Mouse (Mus musculus): ENCODE data around the gene Serping1. TPM values are rescaled to one million over a fixed set of nuclear protein-coding genes. Genes with fewer than 3 reads are reported as not detected.

Serping1 gene
- polyA plus RNA-seq, 1 experiment from 2014 or later, result 15.7 TPM

- Histone ChIP-seq H3K4me1 (ENCODE audit: control insufficient read depth, insufficient read depth, low read length) (peaks cover 13% of the 10 kb centered on the region; the same call in 1 of the 2 replicates), H3K27me3 (ENCODE audit: control insufficient read depth, insufficient read depth, low read length) (no peaks in the 10 kb centered on the region), H3K4me3 (ENCODE audit: low read depth, low read length) (peak overlapping the region; percentile 91), H3K9ac (replicated peaks; ENCODE audit: low read depth, low read length) (peak overlapping the region; percentile 34; the same call in 1 of the 2 replicates), H3K4me2 (ENCODE audit: low read depth, low read length) (peak overlapping the region; percentile 64), H3K27ac (ENCODE audit: low read depth, low read length) (peak overlapping the region; percentile 95; the same call in 1 of the 2 replicates), H3K9me3 (ENCODE audit: control insufficient read depth, low read length) (no peaks in the 10 kb centered on the region), H3K36me3 (ENCODE audit: control insufficient read depth, insufficient read depth, low read length) (no peaks in the 10 kb centered on the region)
- no peak for ATAC-seq (ENCODE audit: low read depth)
- 44% methylated on average over 9 of the region's 9 CpGs for WGBS
Measured at GRCm38 (mm10) chr2:84716423-84717355, 58.6 kb downstream of the Serping1 start.

GRCm38 (mm10) chr2:84715562-84716361, 59.5 kb downstream of the Serping1 start:
- H3K4me2 ChIP-seq (ENCODE audit: low read depth, low read length), result peak overlapping the region; percentile 64

More at GRCm38 (mm10) chr2:84715562-84716361, 59.5 kb downstream of the Serping1 start:
- peaks cover 13% of the 10 kb centered on the region; the same call in 1 of the 2 replicates for H3K4me1 ChIP-seq (ENCODE audit: control insufficient read depth, insufficient read depth, low read length)
- 0 out of 2 replicates have a peak, but pooled peaks cover 3% of the 10 kb centered on the region for H3K36me3 ChIP-seq (ENCODE audit: control insufficient read depth, insufficient read depth, low read length)
- H3K9me3 ChIP-seq (ENCODE audit: control insufficient read depth, low read length), result no peaks in the 10 kb centered on the region
- peak overlapping the region; percentile 92 for H3K9ac ChIP-seq (replicated peaks; ENCODE audit: low read depth, low read length)
- WGBS, result under 1% methylated on average over 33 of the region's 33 CpGs
- H3K27ac ChIP-seq (ENCODE audit: low read depth, low read length), result peak overlapping the region; percentile 95
- H3K27me3 ChIP-seq (ENCODE audit: control insufficient read depth, insufficient read depth, low read length), result no peaks in the 10 kb centered on the region
- peak overlapping the region; percentile 91 for H3K4me3 ChIP-seq (ENCODE audit: low read depth, low read length)
- ATAC-seq (ENCODE audit: low read depth), result peak; percentile 96

MicroRNA genes within 50 kb of the gene (microRNA counts, 519-probe panel; counts per million panel counts)
- microRNA mmu-miR-130a, result 6,708 counts per million, percentile 94 among the panel's probes with 10 or more counts

Small RNAs within 50 kb of the gene (microRNA-seq; reads per million reads assigned to microRNA genes)
- gene Mir130a, result 16,225 reads per million, percentile 97 among the genes with 10 or more reads in this experiment

Other genes with a start within 250 kb of the Serping1 start
- 30.1 and 40.4 TPM in 2 replicates for gene Ctnnd1, start 124.7 kb downstream of the Serping1 start, polyA plus RNA-seq (2014; fragmentation: Nextera tagmentation; extraction: Ambion mirVana)
- 0.24 and 0.44 TPM in 2 replicates for gene Btbd18, start 116.4 kb downstream of the Serping1 start, polyA plus RNA-seq (2014; fragmentation: Nextera tagmentation; extraction: Ambion mirVana)
- gene Selenoh, start 104.7 kb downstream of the Serping1 start, polyA plus RNA-seq (2014; fragmentation: Nextera tagmentation; extraction: Ambion mirVana), result 163 and 181 TPM in 2 replicates
- 0.13 TPM in 1 of 2 replicates, not detected in the other for gene Gm28635, start 97.4 kb downstream of the Serping1 start, polyA plus RNA-seq (2014; fragmentation: Nextera tagmentation; extraction: Ambion mirVana)
- 61.5 and 64.5 TPM in 2 replicates for gene Med19, start 97.0 kb downstream of the Serping1 start, polyA plus RNA-seq (2014; fragmentation: Nextera tagmentation; extraction: Ambion mirVana)
- 311 and 342 TPM in 2 replicates for gene Tmx2, start 96.3 kb downstream of the Serping1 start, polyA plus RNA-seq (2014; fragmentation: Nextera tagmentation; extraction: Ambion mirVana)
- 22.8 and 23.9 TPM in 2 replicates for gene Zdhhc5, start 60.3 kb downstream of the Serping1 start, polyA plus RNA-seq (2014; fragmentation: Nextera tagmentation; extraction: Ambion mirVana)
- gene Clp1, start 48.1 kb downstream of the Serping1 start, polyA plus RNA-seq (2014; fragmentation: Nextera tagmentation; extraction: Ambion mirVana), result 20.6 and 24.7 TPM in 2 replicates
- 17.8 TPM in 2 replicates for gene Ypel4, start 41.4 kb downstream of the Serping1 start, polyA plus RNA-seq (2014; fragmentation: Nextera tagmentation; extraction: Ambion mirVana)
- 1.7 and 2.6 TPM in 2 replicates for gene Gm19426, start 31.8 kb downstream of the Serping1 start, polyA plus RNA-seq (2014; fragmentation: Nextera tagmentation; extraction: Ambion mirVana)
- gene Ube2l6, start 23.4 kb upstream of the Serping1 start, polyA plus RNA-seq (2014; fragmentation: Nextera tagmentation; extraction: Ambion mirVana), result 16.3 and 16.7 TPM in 2 replicates
- not detected in 2 replicates for gene Smtnl1, start 47.2 kb upstream of the Serping1 start, polyA plus RNA-seq (2014; fragmentation: Nextera tagmentation; extraction: Ambion mirVana)
- gene Timm10, start 51.6 kb upstream of the Serping1 start, polyA plus RNA-seq (2014; fragmentation: Nextera tagmentation; extraction: Ambion mirVana), result 63.8 and 89.4 TPM in 2 replicates
- gene Slc43a1, start 63.4 kb upstream of the Serping1 start, polyA plus RNA-seq (2014; fragmentation: Nextera tagmentation; extraction: Ambion mirVana), result 0.63 and 1.8 TPM in 2 replicates
- 1.8 and 4.9 TPM in 2 replicates for gene Rtn4rl2, start 111.3 kb upstream of the Serping1 start, polyA plus RNA-seq (2014; fragmentation: Nextera tagmentation; extraction: Ambion mirVana)
- 2.5 and 7.1 TPM in 2 replicates for gene Slc43a3, start 161.1 kb upstream of the Serping1 start, polyA plus RNA-seq (2014; fragmentation: Nextera tagmentation; extraction: Ambion mirVana)
- gene Prg2, start 205.0 kb upstream of the Serping1 start, polyA plus RNA-seq (2014; fragmentation: Nextera tagmentation; extraction: Ambion mirVana), result not detected in 2 replicates
- not detected in 2 replicates for gene Prg3, start 212.8 kb upstream of the Serping1 start, polyA plus RNA-seq (2014; fragmentation: Nextera tagmentation; extraction: Ambion mirVana)